Mouse (Mus musculus): Measurements from ENCODE around the gene Adh7.

Adh7 gene

DNA sequence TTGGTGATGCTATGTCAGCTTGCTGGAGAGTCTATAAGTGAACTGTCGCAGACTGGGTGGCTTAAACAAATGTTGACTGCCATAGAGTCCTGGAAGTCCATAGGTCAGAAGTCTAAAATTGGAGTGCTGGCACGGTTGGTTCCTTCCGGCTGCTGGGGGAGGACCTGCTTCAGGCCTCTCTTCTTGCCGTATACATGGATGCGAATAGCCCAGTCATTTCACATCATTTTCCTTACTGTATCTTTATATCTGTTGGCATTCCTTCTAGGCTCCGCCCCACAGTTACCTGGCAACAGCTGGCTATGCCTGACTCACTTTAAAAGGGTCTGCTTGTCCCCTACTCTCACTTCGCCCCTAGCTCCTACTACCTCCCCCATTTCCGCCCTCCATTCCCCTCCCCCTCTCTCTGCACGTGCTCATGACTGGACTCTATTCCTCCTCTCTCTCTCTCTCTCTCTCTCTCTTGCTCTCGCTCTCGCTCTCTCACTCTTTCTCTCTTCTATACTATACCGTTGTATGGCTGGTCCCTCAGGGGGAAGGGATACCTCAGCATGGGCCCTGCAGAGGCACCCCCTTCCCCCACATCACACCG, 6.9 kb downstream of the Adh7 start:
- DNase-seq, result no peak

DNA sequence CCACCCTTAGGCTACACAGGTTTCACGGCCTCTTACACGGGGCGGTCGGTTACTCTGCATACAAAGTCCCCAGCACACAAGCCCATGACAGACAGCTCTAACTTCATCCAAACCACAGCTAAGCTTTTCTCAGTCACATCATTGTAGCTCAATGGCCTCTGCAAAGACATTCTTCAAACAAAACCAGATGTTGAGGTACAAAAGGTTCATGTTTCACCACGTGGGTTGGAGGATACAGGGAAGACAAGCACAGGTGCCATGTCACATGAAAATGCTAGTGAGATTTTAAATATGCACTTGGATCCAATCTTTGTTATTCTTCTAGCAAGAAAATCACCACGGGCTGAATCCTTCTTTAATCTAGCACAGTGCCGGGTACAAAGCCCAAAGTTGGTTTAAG, 7.8 kb downstream of the Adh7 start:
- DNase-seq, result no peak

DNA sequence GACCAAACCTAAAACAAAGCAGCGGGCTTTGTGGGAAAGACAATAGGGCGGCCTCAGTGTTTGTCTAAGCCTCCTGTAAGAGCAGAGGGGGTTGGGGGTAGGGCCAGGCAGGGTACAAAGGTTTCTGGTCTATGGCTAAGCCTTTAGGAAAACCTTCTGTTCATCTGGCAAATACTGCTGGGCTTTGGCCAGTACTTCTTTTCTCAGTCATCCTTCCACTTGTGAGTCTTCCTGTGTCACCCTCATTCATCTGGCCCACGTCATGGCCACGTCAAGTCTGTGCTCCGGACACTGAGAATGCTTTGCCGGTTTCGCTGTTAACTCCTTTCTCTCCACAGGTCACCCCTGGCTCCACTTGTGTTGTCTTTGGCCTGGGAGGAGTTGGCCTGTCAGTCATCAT, 8.3 kb downstream of the Adh7 start:
- DNase-seq, result no peak

DNA sequence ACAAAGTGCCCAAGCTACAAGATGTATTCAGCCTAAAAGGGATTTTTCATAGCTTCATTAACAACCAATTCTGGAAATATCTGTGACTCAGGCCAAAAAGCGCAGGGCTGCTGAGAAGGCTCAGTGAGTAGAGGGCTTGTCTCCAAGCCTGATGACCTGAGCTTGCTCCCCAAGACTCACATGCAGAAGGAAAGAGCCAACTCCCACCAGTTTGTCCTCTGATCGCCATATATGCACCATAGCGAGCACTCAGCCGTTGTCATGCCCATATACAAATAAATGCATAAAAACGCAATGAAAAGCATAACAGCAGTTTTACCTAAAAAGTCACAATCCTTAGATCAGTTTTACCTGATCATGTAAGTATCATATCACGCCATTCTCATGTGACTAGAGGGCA, 8.9 kb downstream of the Adh7 start:
- no peak for DNase-seq

DNA sequence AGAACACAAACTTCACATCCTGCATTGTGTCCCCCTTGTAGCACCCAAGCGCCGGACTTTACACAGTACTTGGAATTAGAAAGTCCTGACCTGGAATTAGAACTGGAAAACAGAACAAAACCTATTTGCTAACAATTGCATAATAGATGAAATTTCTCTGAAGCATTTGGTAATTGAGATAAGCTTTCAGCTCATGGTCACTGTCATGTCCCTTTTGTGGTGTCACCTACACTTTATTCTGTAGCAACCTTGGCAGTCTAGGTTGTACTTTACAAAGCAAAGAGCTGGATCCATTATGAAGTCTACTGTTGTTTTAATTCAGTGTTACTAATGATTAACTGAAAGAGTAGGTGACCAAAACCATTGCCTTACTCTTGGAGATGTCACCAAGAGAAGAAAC, 9.5 kb downstream of the Adh7 start:
- DNase-seq, result no peak

DNA sequence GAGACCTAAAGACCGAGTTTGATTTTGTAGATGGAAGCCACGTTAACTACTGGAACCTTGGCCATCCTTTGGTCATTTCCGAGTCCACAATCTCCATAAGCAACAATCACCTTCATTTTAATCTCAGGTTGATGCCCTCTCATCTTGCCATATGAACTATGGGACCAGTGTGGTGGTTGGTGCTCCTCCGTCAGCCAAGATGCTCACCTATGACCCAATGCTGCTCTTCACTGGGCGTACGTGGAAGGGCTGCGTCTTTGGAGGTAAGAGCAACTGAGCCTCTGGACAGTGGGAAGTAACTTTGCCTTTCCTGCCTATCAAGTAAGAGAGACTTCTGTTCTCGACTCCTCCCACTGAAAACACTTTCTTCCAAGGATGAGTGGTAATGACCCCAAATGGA, 10.2 kb downstream of the Adh7 start:
- no peak for DNase-seq

DNA sequence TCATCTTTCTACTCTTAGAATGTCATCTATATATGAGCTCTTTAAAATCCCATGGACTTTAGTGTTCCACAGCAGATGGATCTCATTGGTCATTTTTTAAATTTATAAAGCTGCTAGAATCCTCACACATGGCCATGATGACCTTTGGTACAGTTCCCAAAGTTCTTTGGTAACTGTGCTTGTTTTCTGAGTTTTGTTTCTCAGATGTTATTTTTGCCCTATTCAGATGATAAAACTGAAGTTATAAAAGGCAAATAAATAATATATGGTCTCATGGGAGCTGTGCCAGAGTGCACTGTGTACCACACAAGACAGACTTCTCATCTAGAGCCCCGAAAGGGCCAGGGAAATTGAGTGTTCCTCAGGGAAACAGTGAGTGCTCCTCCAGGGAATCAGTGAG, 11.9 kb downstream of the Adh7 start:
- no peak for DNase-seq

DNA sequence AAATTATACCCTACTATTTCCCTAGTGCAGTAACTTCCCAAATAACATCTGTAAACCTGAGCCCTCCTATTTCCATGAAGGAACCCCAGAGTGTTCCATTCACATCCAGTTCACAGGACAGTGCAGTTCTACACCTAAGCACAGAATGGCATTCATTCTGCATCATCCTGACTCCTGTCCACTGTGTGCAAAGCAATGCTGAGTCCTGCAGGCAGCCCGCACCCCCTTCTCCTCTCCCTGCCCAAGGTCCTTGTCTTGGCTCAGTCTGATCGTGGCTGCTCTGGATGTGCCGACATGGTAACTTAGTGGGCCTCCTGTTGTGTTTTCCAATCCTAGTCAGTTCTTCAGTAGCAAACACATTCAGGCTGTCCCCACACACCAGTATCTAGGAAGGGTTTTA, 12.7 kb downstream of the Adh7 start:
- no peak for DNase-seq

DNA sequence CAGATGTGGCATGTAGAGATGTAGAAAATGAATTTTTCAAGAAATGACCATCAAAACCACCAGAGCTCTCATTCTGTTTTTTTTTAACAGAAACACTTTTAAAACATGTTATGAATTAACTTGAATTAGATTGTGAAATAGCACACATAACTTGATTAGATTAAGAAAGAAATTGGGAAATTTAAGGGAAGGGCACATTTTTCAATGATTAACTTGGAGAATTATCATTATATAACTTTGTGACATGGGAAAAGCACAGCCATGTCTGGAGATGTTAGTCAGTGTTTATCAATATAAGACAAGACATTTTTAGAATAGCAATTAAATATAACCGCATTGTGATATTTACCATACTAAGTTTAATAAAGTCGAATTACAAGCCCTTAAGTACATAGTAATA, 14.0 kb downstream of the Adh7 start:
- no peak for DNase-seq

DNA sequence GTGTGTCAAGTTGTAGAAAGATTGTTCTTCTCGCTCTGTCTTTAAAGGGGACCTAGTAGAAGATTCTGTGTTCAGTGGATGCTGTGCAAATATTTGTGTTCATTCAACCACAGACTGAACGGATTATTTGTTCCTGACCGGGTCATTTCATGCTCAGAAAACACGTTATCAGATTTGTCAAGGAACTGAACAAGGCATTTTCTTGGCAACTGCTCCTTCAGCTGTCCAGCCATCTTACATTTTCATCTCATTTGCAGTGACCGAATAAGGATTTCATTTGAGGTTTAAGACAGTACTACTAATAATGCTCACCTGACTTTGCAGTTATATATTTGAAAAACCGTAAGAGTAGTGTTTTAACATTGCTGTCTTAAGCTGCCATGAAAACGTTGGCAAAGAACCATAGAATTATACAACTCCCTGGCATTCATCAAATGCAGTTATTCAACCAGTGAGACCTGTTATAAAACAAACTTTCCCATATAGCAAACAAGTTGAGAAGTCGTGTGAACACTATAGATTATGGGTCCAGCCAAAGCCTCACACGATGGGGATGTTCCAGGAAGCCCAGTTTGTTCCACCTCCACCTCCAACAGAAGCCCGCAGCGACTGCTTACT, 19.1 kb downstream of the Adh7 start:
- no peak for DNase-seq

DNA sequence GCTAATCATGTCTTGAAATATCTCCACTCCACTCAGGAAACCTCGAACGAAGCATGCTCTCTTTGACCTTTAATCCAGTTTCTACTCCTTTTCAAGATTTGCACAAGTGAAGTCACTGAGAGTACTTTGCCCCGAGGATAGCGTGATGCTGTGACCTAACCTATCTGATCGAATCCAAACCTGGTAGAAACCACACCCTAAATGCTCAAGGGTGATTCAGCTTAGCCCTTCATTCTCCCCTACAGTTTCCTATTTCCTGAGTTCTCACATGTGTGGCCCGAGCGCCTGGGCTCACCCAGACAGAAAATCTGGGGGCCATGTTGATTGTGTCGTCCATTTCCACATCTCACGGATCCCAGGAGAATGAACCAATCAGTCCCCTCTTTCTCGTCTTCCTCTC, 20.5 kb downstream of the Adh7 start:
- no peak for DNase-seq

DNA sequence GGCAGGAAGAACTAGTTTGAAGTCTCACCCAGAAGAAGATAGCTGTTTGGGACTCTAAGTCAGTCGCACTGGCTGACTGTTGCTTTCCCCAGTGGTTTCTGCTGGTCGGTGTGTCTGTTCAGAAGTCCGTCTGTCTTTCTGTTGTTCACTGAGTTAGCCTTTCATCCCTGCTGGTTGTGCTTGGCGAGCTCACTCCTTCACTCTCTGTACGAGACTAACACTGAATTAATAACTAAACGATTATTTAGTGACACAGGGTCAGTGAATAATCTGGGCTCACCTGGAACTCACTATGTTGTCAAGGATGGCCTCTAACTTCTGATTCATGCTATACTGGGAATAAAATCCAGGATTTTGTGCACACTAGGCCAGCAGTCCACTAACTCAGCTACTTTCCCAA, 21.9 kb downstream of the Adh7 start:
- no peak for DNase-seq

DNA sequence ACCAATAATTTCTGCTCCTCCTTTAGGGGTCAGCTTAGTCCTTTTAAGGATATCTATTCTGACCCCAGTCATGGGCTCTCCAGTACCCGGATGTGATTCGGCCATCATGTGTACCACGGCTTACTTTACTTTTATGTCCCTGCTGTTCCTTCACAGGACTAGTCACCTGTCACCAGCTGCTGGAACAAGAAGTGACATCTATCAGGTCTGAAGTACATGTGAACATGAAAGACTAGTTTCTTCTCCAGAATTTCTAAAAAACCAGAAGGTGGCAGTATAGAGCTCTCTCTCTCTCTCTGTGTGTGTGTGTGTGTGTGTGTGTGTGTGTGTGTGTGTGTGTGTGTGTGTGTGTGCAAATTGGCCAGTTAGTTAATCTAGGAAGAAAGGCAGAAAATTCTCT, 22.9 kb downstream of the Adh7 start:
- DNase-seq, result no peak

DNA sequence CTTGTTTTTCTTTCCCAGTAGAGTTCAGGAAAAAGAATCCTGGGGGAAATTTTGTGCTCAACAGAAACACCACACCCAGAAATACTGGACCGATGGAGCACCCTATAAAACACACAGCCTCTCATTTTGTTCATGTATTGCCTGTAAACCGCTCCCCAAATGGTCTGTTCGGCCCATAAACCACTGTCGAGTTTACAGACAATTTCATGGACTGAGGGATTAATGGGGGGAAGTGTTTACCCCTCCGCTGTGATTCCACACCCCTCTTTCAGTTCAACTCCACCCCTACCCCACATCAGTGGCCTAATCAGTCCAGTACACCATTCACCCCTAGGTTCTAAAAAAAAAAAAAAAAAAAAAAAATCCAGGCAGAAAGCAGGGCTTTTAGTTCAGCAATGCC, 23.4 kb downstream of the Adh7 start:
- no peak for DNase-seq

DNA sequence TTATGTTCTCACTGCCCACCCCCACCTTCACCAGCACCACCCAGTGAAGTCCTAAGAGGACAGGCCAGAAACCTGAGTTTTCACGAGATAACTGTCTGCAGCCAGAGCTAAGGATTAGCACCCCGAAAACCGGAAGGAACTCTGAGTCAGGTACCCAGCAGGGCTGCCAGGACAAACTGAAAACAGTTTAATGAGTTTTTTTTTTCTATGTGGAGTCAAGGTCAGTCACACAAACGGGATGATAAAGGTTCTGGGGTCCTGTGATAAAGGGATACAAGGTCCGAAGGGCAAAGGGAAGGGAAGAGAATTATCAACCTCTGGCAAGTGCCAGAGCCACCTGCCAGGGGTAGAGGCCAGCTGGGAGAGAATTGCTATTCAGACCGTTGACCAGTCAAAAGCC, 23.8 kb downstream of the Adh7 start:
- no peak for DNase-seq

DNA sequence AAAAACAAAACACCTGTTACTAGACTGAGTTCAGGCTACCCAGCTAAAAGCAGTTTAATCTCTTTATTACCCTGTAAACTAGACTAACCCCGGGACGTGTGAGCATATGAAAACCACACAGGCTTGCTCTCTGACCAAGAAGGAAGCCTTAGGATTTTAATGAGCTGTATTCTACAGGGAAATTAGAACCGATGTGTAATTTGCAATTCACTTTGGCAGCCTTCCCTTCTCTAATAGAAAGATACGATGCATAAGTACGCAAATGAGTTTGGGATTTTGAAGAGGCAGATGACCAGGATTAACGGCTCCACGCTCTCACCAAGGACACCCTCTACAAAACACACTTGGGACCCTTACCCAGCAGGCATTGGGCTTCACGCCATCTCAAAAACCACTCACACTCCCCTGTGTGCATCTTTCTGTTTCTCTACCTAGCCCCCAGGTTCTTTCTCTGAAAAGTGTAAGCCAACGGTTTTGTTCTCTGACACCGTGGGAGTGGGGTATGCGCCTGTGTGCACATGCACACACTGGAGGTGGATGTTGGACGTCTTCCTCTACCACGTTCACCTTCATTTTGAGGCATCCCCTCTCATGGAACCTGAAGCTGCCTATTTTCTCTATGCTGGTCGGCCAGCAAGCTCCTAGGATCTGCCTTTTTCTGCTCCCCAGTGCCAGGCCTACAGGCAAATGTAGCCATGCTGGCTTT, 24.6 kb downstream of the Adh7 start:
- DNase-seq, result no peak

DNA sequence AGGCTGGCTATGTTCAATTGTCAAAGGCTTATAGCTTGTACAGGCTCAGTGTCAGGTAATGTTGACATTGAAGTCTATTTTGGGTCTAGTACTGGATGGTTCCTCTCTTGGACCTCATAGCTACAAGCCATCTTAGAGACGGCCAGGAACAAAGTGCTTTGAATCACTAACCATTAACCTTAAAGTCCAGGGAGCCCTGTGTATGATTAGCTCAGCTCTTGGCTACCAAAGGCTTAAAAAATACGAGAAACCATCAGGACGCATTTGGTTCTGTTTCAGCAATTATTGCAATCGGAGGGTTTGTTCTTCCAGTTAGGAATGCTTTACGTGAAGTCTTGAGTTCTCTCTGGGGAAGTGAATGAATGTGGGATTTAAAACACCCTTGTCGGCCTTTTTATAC, 25.4 kb downstream of the Adh7 start:
- DNase-seq, result no peak

DNA sequence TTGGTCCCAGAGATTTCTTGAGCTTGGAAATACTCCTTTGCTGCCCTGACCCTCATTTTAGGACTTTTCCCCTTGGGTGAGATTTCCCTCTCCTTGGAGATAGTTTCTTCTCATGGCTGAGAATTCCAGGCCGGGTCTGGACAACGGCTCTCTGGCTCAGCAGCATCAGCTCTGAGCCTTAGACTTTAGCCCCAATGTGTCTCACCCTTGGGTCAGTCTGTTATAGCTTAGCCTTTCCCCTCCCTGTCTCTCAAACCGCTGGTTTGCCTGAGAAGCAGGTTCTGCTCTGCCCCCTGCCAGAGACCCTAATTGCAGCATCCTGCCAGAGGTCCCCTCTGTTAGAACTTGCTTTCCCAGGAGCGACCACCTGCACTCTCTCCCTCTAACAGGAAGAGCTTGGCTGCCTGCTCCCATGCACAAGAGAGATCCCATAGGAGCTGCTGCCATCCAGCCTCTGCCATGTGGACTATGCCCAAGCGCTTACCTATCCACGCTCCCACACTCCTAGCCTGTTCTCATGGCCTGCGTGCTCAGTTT, 26.8 kb downstream of the Adh7 start:
- DNase-seq, result no peak

DNA sequence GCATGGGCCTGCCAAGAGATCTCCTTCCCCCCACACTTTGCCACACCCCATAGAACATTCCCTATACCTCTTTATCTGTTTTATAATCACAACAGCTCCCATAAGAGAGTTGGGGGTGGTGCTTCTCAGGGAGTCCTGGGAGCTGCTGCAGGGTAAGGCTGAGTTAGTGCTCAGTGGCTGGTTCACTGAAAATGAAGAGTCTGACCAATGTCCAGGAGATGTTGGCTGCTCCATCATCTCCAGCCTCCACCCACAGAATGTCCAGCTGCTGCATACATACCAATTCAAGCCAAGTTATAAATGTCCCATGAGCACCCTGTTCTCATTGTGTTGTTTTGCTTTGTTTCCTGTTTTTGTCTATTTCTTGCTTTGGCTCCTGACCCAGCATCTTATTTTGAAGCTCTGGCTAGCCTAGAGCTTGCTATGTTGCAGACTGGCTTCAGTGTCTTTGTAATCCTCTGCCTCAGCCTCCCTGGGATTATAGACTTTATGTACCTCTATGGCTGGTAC, 29.0 kb downstream of the Adh7 start:
- no peak for DNase-seq

DNA sequence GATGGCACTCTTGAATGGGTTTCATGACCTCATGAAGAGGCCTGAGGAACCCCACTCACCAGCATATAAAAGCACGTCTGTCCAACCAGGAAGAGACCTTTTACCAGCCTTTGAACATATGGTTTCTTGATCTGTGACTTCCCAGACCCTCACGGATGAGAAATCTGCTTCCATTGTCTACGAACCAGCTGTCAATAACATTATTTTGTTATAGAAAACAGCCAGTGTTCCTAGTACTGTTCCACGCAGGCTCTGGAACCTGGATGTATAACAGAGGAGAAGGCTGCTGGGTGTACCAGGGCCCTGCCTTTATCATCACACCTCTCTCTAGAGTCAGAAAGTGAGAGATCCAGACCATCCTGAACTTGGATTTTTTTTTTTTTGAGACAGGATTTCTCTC, 29.7 kb downstream of the Adh7 start:
- no peak for DNase-seq

DNA sequence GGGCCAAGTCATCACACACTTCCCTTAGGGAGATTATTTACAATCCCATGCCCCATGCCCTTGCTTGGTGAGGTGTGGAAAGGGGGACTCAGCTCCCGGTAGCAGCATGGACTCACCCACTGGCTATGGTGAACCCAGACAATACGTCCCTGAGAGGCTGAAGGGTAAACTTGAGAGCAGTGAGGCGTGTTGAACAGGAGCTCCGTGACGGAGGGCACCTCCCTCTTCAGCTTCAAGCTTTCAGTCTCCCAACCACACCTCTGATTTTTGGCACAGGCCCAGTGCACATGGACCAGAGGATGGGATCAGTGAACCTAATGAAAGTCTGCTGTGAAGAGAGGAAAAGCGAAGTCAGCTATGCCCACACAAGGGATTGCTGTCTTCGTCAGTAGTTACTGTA, 30.5 kb downstream of the Adh7 start:
- no peak for DNase-seq

DNA sequence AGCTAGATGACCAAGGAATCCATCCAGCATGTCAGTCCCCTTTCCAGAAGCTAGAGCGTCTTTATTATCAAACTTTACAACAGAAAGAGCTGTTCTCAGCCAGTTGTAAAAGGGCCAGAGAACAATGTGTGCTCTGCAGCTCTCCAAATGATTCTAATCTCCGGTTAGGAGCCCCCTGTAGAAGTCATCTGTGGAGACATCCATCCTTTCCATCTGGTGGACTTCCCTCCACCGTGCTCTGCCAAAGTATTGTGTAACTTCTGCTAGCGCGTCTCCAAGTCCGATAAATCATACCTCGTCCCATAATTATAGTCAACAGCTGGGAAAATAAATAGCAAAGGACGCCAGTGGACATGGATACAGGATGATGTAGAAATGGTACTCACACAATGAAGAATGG, 31.2 kb downstream of the Adh7 start:
- no peak for DNase-seq

DNA sequence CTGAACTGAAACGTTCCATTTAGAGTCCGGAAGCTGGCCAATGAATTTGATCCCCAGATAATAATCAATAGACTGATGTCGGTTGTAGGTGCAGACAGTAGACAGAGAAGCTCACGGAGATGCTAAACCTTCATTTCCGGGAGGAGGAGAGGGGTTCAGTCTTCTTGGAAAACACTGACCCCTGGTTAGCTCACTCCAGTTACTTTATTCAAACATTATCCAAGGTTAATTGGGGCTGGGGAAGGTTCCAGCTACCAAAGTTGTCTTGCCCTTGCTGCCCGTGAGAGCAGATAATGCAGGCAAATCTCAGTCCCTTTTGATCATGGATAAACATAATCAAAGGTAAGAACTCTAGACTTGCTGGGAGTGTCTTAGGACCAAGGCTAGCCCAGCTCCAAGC, 33.6 kb downstream of the Adh7 start:
- DNase-seq, result no peak

DNA sequence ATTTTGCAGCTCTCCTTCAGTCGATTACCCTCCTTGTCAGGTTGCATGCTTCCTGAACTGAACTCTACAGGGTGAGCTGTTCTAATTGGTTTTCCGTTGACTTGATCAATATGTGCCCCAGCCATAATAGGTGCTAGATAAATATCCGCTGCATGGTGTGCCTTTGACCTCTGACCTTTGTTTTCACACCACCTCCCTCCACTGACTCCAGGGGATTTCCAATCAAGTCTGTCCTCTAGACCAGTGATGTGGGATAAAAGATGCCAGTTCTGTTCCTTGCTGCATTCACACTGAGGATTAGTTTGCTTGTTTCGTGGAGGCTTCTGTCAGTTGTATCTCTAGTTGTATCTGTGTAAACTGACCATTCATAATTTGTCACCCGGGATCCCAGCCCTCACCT, 36.6 kb downstream of the Adh7 start:
- DNase-seq, result no peak

Data from cerebellum, adult 8-10 months (tissue).